Mouse (Mus musculus) forebrain, postnatal 0 days (tissue): ENCODE data around the gene Dlgap3. TPM values are rescaled to one million over a fixed set of nuclear protein-coding genes. Genes with fewer than 3 reads are reported as not detected.

Experiments
- ATAC-seq: fragments of 200-750 bp; cut with Nextera tagmentation; 2 replicates; pipeline ENCODE4 v1.8.0; 2017; ENCODE audit warnings: mild to moderate bottlenecking, moderate library complexity
- DNase-seq: peaks from one replicate; pipeline ENCODE4 v3.0.0-alpha.2; 2015
- H3K27ac ChIP-seq: fragments of 300-500 bp; sonication (generic); 2 replicates; pipeline ENCODE4 v1.5.1; 2014; ENCODE audit warnings: low read depth, mild to moderate bottlenecking, antibody characterized with exemption, low read length, moderate library complexity, mixed read lengths
- H3K27me3 ChIP-seq: fragments of 300-500 bp; sonication (generic); 2 replicates; pipeline ENCODE4 v1.6.1; 2014; ENCODE audit warnings: mild to moderate bottlenecking, low read length, mixed read lengths; ENCODE audit not compliant: insufficient read depth
- H3K36me3 ChIP-seq: fragments of 300-500 bp; sonication (generic); 2 replicates; pipeline ENCODE4 v1.6.1; 2014; ENCODE audit warnings: mild to moderate bottlenecking, moderate library complexity; ENCODE audit not compliant: insufficient read depth
- H3K4me1 ChIP-seq: fragments of 300-500 bp; sonication (generic); 2 replicates; pipeline ENCODE4 v1.6.1; 2014; ENCODE audit warnings: antibody characterized with exemption; ENCODE audit not compliant: insufficient read depth
- H3K4me2 ChIP-seq: fragments of 300-500 bp; sonication (generic); 2 replicates; pipeline ENCODE4 v1.6.1; 2014; ENCODE audit warnings: low read depth, mild to moderate bottlenecking, moderate library complexity
- H3K4me3 ChIP-seq: fragments of 300-500 bp; sonication (generic); 2 replicates; pipeline ENCODE4 v1.5.1; 2014; ENCODE audit warnings: low read depth, low read length, mixed read lengths
- H3K9ac ChIP-seq: fragments of 300-500 bp; sonication (generic); 2 replicates; pipeline ENCODE4 v1.6.1; 2014; ENCODE audit warnings: mild to moderate bottlenecking
- H3K9me3 ChIP-seq: fragments of 300-500 bp; sonication (generic); 2 replicates; pipeline ENCODE4 v1.6.1; 2016; ENCODE audit warnings: low read length
- CTCF ChIP-seq: sonication (generic); IDR thresholded peaks from 2 replicates; pipeline ENCODE4 v1.5.1; 2016; ENCODE audit warnings: antibody characterized with exemption, control low read depth, low read depth
- WGBS: fragments of 180-500 bp; shearing (Covaris S2); extraction: QIAGEN DNeasy Blood & Tissue Kit; methylation state at CpG from one replicate; pipeline ENCODE4 v1.1.7; 2014; 5-methylcytosine and 5-hydroxymethylcytosine counted together
- polyA plus RNA-seq: library from polyadenylated mRNA; unstranded; fragments of >200 nt; fragmentation: Nextera tagmentation; extraction: Ambion mirVana; gene quantifications from 2 replicates; pipeline ENCODE4 v1.2.1, GENCODE M21; 2015
- total RNA-seq: library from RNA; depleted of rRNA; stranded (reverse); fragments of >200 nt; gene quantifications from 2 replicates; pipeline ENCODE4 v1.2.3, GENCODE M21; 2014

The Dlgap3 gene
- total and polyA plus RNA-seq, 2 experiments from 2014 or later, result 28.0 to 85.5 TPM

DNA sequence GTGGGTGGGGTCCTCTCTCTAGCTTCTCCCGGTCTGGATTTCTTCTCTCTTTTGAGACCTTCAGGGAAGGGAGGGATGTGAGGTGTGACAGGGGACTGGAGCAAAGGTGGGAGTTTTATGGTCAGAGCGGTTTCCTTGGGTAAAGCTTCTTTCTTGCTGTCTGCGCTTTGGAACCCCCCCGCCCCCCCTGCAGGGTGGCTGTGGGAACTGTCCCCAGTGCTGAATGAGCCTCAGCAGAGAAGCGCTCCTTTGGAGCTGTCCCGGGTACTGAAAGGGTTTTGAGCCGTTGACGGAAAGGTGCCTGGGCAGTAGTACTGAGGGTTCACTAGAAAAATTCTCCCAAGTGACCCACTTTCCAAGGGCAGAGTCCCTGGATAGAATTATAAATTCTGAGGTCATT lies 4.5 kb downstream of the Dlgap3 start:
- no peak for ATAC-seq
- no peak for TF ChIP-seq CTCF
- H3K4me1 ChIP-seq, result peaks cover 17% of the 10 kb centered on the region; the same call in 1 of the 2 replicates
- no peaks in the 10 kb centered on the region for H3K36me3 ChIP-seq
- WGBS, result 7% methylated on average over 8 of the region's 8 CpGs
- H3K9ac ChIP-seq, result no peak overlapping the region
- H3K9me3 ChIP-seq, result no peaks in the 10 kb centered on the region
- peak overlapping the region; percentile 2; the same call in 1 of the 2 replicates for H3K4me2 ChIP-seq
- no peak overlapping the region for H3K4me3 ChIP-seq
- H3K27me3 ChIP-seq, result no peaks in the 10 kb centered on the region
- DNase-seq, result no peak
- H3K27ac ChIP-seq, result no peak overlapping the region

DNA sequence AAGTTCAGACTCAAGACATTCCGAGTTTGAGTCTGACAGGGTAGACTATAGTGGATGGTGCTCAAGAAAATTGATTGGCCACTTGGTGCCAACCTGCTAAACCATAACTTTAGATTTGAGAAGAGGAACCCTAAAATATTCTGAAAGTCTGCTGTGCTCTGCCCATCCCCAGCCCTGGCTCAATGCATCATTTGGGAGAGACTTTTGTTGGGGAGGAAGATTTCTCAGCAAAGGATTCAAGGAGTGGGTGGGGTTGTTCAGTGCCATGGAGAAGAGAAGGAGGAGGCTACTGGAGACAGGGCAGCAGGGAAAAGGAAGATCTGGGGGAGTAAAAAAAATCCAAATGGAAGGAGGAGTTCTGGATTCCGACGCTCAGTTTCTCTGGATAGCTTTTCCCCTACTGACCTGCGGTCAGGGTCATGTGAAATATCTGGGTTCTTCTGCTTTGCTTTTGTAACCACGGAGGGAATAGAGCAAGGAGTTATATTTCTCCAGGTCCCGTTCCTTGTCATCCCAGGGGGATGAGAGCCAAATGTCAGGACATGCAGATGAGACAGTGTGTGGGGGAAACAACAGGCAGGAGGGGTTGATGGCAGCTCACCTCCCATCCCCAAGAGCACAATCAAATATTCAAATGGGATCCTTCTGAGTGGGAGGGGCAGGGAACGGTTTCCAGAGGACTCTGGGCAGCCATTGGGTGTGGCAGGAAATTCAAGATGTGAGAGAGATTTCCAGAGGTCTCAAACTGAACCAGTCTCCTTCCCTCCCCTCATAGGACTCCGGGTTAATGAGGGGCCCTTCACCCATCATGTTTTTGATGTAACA lies 5.3 kb downstream of the Dlgap3 start:
- TF ChIP-seq CTCF, result no peak
- 66% methylated on average over 8 of the region's 8 CpGs for WGBS

DNA sequence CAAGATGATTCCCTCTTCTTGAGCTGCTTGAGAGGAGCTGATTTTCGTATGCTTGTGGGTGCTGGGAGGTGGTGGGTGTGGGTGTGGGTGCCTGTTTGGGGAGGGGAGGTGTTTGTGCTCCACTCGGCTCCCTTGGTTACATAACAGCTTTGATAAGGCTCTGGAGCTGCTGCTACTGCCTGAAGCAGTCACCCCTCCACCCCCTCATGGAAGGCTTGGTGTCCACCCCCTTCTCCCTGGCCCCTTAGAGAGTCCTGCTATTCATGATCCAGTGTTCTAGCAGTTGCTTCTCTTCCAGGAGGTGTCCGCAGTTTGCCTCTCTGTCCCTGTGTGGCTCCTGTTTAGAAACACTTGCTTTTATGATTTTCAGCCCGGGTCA lies 5.9 kb downstream of the Dlgap3 start:
- 55% methylated on average over 4 of the region's 4 CpGs for WGBS
- no peak for TF ChIP-seq CTCF
- ATAC-seq, result no peak
- Histone ChIP-seq H3K4me2 (no peak overlapping the region), H3K9ac (no peak overlapping the region), H3K36me3 (no peaks in the 10 kb centered on the region), H3K27me3 (no peaks in the 10 kb centered on the region), H3K4me3 (no peak overlapping the region), H3K9me3 (no peaks in the 10 kb centered on the region), H3K4me1 (peaks cover 16% of the 10 kb centered on the region; the same call in 1 of the 2 replicates), H3K27ac (no peak overlapping the region)
- no peak for DNase-seq

More for the DNA sequence above, 5.3 kb downstream of the Dlgap3 start:
- no peaks in the 10 kb centered on the region for H3K36me3 ChIP-seq
- H3K27me3 ChIP-seq, result no peaks in the 10 kb centered on the region
- no peak overlapping the region for H3K4me3 ChIP-seq
- no peaks in the 10 kb centered on the region for H3K9me3 ChIP-seq
- no peak overlapping the region for H3K4me2 ChIP-seq
- ATAC-seq (no peak), DNase-seq (no peak)
- peaks cover 19% of the 10 kb centered on the region; the same call in 1 of the 2 replicates for H3K4me1 ChIP-seq
- no peak overlapping the region for H3K27ac ChIP-seq
- H3K9ac ChIP-seq, result no peak overlapping the region

DNA sequence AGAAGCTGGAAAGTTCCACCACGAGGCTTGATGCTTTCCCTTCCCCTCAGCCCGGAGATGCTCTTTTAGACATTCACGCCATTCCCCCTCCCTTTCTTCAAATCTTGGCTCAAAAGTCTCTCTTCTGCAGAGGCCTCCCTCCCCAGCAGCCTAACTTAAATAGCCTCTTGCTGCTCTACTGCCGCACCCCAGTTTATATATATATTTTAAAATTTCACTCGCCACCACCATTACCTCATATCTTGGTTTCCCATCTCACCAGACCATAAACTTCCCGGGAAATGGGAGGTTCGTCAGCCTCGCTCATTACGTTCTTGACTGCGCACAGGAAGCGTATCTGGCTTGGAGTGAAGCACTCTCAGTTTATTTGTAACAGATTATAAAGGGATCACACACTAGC lies 9.0 kb downstream of the Dlgap3 start:
- DNase-seq (no peak), ATAC-seq (no peak)
- Histone ChIP-seq H3K4me3 (no peak overlapping the region), H3K36me3 (no peaks in the 10 kb centered on the region), H3K4me2 (no peak overlapping the region), H3K4me1 (0 out of 2 replicates have a peak, but pooled peaks cover 5% of the 10 kb centered on the region), H3K9me3 (no peaks in the 10 kb centered on the region), H3K27me3 (no peaks in the 10 kb centered on the region), H3K27ac (no peak overlapping the region), H3K9ac (no peak overlapping the region)
- 80% methylated on average over 11 of the region's 11 CpGs for WGBS
- no peak for TF ChIP-seq CTCF

DNA sequence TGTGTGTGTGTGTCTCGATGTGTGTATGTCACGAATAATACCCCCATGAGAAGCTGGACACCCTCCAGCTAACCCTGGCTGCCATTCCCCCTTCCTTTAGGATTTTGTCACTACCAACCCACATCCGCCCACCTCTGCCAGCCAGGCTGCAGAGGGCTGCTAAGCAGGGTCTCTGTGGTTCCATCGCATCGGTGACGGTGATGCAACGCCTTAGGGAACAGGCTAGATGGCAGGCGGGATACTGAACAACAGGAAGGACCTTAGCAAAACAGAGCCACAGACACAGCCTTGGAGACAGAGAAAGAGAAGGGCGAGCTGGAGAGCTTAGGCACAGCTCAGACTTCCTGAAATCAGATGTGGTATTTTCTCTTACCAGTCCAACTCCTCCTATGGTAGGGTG lies 9.7 kb downstream of the Dlgap3 start:
- 45% methylated on average over 9 of the region's 9 CpGs for WGBS
- Histone ChIP-seq H3K27ac (no peak overlapping the region), H3K9me3 (no peaks in the 10 kb centered on the region), H3K4me2 (no peak overlapping the region), H3K4me3 (no peak overlapping the region), H3K9ac (no peak overlapping the region), H3K27me3 (no peaks in the 10 kb centered on the region), H3K4me1 (0 out of 2 replicates have a peak, but pooled peaks cover 5% of the 10 kb centered on the region), H3K36me3 (no peaks in the 10 kb centered on the region)
- TF ChIP-seq CTCF, result no peak
- DNase-seq (no peak), ATAC-seq (no peak)

DNA sequence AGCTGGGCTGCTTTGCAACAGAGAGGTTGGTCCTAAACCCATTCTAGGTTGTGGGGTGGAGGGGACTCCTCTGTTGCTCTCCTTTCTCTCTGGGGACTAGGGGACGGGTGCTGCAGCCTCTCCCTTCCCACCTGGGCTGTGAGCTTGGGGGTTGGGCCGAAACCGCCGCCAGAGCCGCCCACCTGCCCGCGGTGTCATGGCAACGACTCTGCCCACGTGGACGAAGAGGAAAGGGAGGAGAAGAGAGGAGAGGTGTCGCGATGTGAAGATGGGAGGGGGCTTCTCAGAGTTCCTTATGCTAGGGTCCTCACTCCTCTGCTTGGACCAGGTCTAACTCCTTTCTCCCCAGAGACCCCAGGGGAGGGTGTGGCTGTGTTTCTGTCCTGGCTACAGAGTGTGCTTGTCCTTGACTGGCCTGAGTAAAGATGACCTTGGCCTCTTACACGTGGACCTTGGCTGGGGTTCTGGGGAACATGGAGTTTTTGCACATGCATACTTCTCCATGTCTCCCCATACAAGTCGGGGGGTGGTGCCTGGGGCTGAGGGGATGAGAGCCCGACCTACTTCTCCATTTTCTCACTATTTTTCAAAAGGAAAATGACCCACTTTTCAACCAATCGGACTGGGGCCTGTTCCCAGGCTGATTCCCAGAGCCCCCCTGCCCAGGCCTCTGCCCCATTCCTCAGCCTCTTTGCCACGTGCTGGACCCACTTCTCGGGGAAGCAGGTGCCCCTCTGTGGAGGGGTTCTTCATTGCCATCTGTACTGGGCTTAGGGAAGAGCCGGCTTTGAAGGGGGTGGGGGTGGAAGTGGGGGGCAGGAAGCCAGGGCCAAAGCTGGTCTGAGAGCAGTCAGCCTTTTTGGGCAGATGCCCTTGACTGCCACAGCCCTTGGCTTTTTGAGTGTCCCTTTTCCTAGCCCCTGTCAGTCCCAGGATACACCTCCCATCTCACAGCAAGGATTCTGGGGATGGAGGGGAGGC lies 10.8 kb downstream of the Dlgap3 start:
- Histone ChIP-seq H3K4me1 (0 out of 2 replicates have a peak, but pooled peaks cover 5% of the 10 kb centered on the region), H3K27ac (no peak overlapping the region), H3K9ac (no peak overlapping the region), H3K36me3 (no peaks in the 10 kb centered on the region), H3K4me2 (peak overlapping the region; percentile 24; the same call in 1 of the 2 replicates), H3K9me3 (no peaks in the 10 kb centered on the region), H3K27me3 (no peaks in the 10 kb centered on the region), H3K4me3 (peak overlapping the region; percentile 7; the same call in 1 of the 2 replicates)
- WGBS, result 13% methylated on average over 19 of the region's 19 CpGs
- DNase-seq, result peak; percentile 57
- TF ChIP-seq CTCF, result no peak
- ATAC-seq, result peak; percentile 60
